Mouse (Mus musculus): ENCODE data around the gene Ankrd10.
A peak's percentile ranks its signal among the peaks of the same experiment; 100 is the strongest.
"Not testable (repeated sequence)": the region's sequence is repeated elsewhere in the genome, so short reads cannot be mapped to it uniquely, and the experiment has no call there.

Gene Ankrd10

GRCm38 (mm10) chr8:11608848-11609247, 26.7 kb downstream of the Ankrd10 start:
- no peak for DNase-seq

- peak; percentile 78 for DNase-seq
These were observed 33.4 kb downstream of the Ankrd10 start for GRCm38 (mm10) chr8:11602006-11602680.

GRCm38 (mm10) chr8:11600301-11600951, 35.1 kb downstream of the Ankrd10 start:
- no peak for DNase-seq

- DNase-seq = no peak
These were observed 42.2 kb downstream of the Ankrd10 start for GRCm38 (mm10) chr8:11593222-11593884.

GRCm38 (mm10) chr8:11592296-11592695, 43.3 kb downstream of the Ankrd10 start:
- no peak for DNase-seq

- no peak for DNase-seq
These were observed 43.7 kb downstream of the Ankrd10 start for GRCm38 (mm10) chr8:11591837-11592236.

- DNase-seq = no peak
These were observed 49.2 kb downstream of the Ankrd10 start for GRCm38 (mm10) chr8:11586374-11586745.

- no peak for DNase-seq
These were observed 49.8 kb downstream of the Ankrd10 start for GRCm38 (mm10) chr8:11585513-11586373.

GRCm38 (mm10) chr8:11575604-11576384, 59.8 kb downstream of the Ankrd10 start:
- DNase-seq = no peak

GRCm38 (mm10) chr8:11574911-11575603, 60.5 kb downstream of the Ankrd10 start:
- DNase-seq = no peak

GRCm38 (mm10) chr8:11572428-11572827, 63.1 kb downstream of the Ankrd10 start:
- no peak for DNase-seq

GRCm38 (mm10) chr8:11571950-11572349, 63.6 kb downstream of the Ankrd10 start:
- no peak for DNase-seq

- no peak for DNase-seq
These were observed 64.8 kb downstream of the Ankrd10 start for GRCm38 (mm10) chr8:11570742-11571141.

GRCm38 (mm10) chr8:11569260-11570097, 66.1 kb downstream of the Ankrd10 start:
- no peak for DNase-seq

GRCm38 (mm10) chr8:11568193-11568592, 67.4 kb downstream of the Ankrd10 start:
- not testable (repeated sequence) for DNase-seq

GRCm38 (mm10) chr8:11564721-11565120, 70.8 kb downstream of the Ankrd10 start:
- no peak for DNase-seq

- DNase-seq = no peak
These were observed 71.3 kb downstream of the Ankrd10 start for GRCm38 (mm10) chr8:11564236-11564635.

Data from kidney, adult 9 months (tissue).